In genomic region chr12:79506421-79506820, GRCm38 (mm10) we compare ENCODE assay signal across 12 mouse cellular contexts.
DNase-seq lines count a peak whose midpoint lies in the region; ATAC-seq and TF ChIP-seq lines count a peak whose summit lies in the region.
"Had no signal": no experiment of that assay in that cellular context is flagged by ENCODE, and none has a peak within 500 bp of the region (broad histone marks: within the 10 kb centered on the region; RNA-seq: fewer than 3 reads in every experiment).

No protein-coding gene starts in this region.

- no peak overlapping the region for H3K4me3 ChIP-seq in layer of hippocampus, adult 2 months
- H3K4me3 ChIP-seq in embryonic facial prominence, embryonic 13.5 days = no peak overlapping the region
- no peak overlapping the region for H3K4me3 ChIP-seq in limb, embryonic 15.5 days

- TF ChIP-seq CTCF in layer of hippocampus, adult 2 months (conservative IDR thresholded peaks at IDR 0.05) = no peak

- no peaks in the 10 kb centered on the region for H3K36me3 ChIP-seq in embryonic facial prominence, embryonic 13.5 days
- no peaks in the 10 kb centered on the region for H3K36me3 ChIP-seq in limb, embryonic 15.5 days

- DNase-seq in embryo, embryonic 10.5 days (ENCODE audit: low spot score) = peak; percentile 49
- DNase-seq in embryo, embryonic 9.5 days (ENCODE audit: extremely low spot score) = no peak
- no peak for DNase-seq in layer of hippocampus, adult 2 months (ENCODE audit: low spot score in 2 of 2)
- DNase-seq in layer of hippocampus, postnatal 14 days (ENCODE audit: low spot score in 2 of 2) = no peak
- DNase-seq in right cerebral cortex, adult 2 months (ENCODE audit: low spot score in 2 of 2) = no peak
- DNase-seq in testis, postnatal 10 days (ENCODE audit: low spot score) = no peak
- DNase-seq: cerebellum, adult 11-12 months; layer of hippocampus, adult 9-11 months; thymus, postnatal 4 days had no signal

- peaks cover 42% of the 10 kb centered on the region for H3K4me1 ChIP-seq in embryonic facial prominence, embryonic 13.5 days
- H3K4me1 ChIP-seq in limb, embryonic 15.5 days = peaks cover 30% of the 10 kb centered on the region

- ATAC-seq in embryonic facial prominence, embryonic 13.5 days (ENCODE audit: insufficient number of reproducible peaks, insufficient read depth, low FRiP score, low TSS enrichment, low read depth) = no peak
- no peak for ATAC-seq in limb, embryonic 15.5 days (ENCODE audit: insufficient number of reproducible peaks, low FRiP score, low TSS enrichment, low read depth)

- peak overlapping the region; percentile 80 for H3K27ac ChIP-seq in layer of hippocampus, adult 2 months
- H3K27ac ChIP-seq in embryonic facial prominence, embryonic 13.5 days = peak overlapping the region; percentile 84
- peak overlapping the region; percentile 90 for H3K27ac ChIP-seq in limb, embryonic 15.5 days
- H3K27ac ChIP-seq: macrophage had no signal

- H3K27me3 ChIP-seq in embryonic facial prominence, embryonic 13.5 days = no peaks in the 10 kb centered on the region
- no peaks in the 10 kb centered on the region for H3K27me3 ChIP-seq in limb, embryonic 15.5 days

- H3K9me3 ChIP-seq in embryonic facial prominence, embryonic 13.5 days = no peaks in the 10 kb centered on the region
- H3K9me3 ChIP-seq in limb, embryonic 15.5 days = no peaks in the 10 kb centered on the region

- no peak overlapping the region for H3K4me2 ChIP-seq in embryonic facial prominence, embryonic 13.5 days
- no peak overlapping the region for H3K4me2 ChIP-seq in limb, embryonic 15.5 days

- no peak overlapping the region for H3K9ac ChIP-seq in embryonic facial prominence, embryonic 13.5 days
- no peak overlapping the region for H3K9ac ChIP-seq in limb, embryonic 15.5 days

- 75% methylated on average over 4 of the region's 4 CpGs for WGBS in embryonic facial prominence, embryonic 13.5 days
- WGBS in limb, embryonic 15.5 days = 46% methylated on average over 4 of the region's 4 CpGs
